Mouse (Mus musculus) forebrain, embryonic 12.5 days (tissue): ENCODE measurements around the gene Triobp. TPM values are rescaled to one million over a fixed set of nuclear protein-coding genes. Genes with fewer than 3 reads are reported as not detected.
"Not testable (repeated sequence)": the region's sequence is repeated elsewhere in the genome, so short reads cannot be mapped to it uniquely, and the experiment has no call there.

Experiments used
- ATAC-seq: fragments of 200-750 bp; cut with Nextera tagmentation; 2 replicates; pipeline ENCODE4 v1.8.0; 2017; ENCODE audit warnings: moderate TSS enrichment; ENCODE audit not compliant: low FRiP score
- H3K27ac ChIP-seq: fragments of 300-500 bp; sonication (generic); 2 replicates; pipeline ENCODE4 v1.5.1; 2016; ENCODE audit warnings: mild to moderate bottlenecking
- H3K27me3 ChIP-seq: fragments of 300-500 bp; sonication (generic); 2 replicates; pipeline ENCODE4 v1.6.1; 2016; ENCODE audit warnings: mild to moderate bottlenecking
- H3K36me3 ChIP-seq: fragments of 300-500 bp; sonication (generic); replicated peaks from 2 replicates; pipeline ENCODE4 v1.6.1; 2016; ENCODE audit warnings: mild to moderate bottlenecking
- H3K4me1 ChIP-seq: fragments of 300-500 bp; sonication (generic); 2 replicates; pipeline ENCODE4 v1.6.1; 2016
- H3K4me2 ChIP-seq: fragments of 300-500 bp; sonication (generic); 2 replicates; pipeline ENCODE4 v1.6.1; 2016; ENCODE audit warnings: mild to moderate bottlenecking, moderate library complexity
- H3K4me3 ChIP-seq: fragments of 300-500 bp; sonication (generic); replicated peaks from 2 replicates; pipeline ENCODE4 v1.5.1; 2016; ENCODE audit warnings: mild to moderate bottlenecking
- H3K9ac ChIP-seq: fragments of 300-500 bp; sonication (generic); 2 replicates; pipeline ENCODE4 v1.6.1; 2016; ENCODE audit warnings: mild to moderate bottlenecking
- H3K9me3 ChIP-seq: fragments of 300-500 bp; sonication (generic); 2 replicates; pipeline ENCODE4 v1.6.1; 2016
- WGBS: fragments of 180-500 bp; shearing (Covaris S2); methylation state at CpG from one replicate; pipeline ENCODE4 v1.1.7; 2016; 5-methylcytosine and 5-hydroxymethylcytosine counted together
- polyA plus RNA-seq: library from polyadenylated mRNA; unstranded; fragments of >200 nt; fragmentation: Nextera tagmentation; extraction: Ambion mirVana; gene quantifications from 2 replicates; pipeline ENCODE4 v1.2.1, GENCODE M21; 2016

Triobp gene
- polyA plus RNA-seq, 1 experiment from 2014 or later: 40.4 TPM

GRCm38 (mm10) chr15:78996663-78997062, 49.1 kb downstream of the Triobp start:
- Histone ChIP-seq H3K9me3 (no peaks in the 10 kb centered on the region), H3K27ac (no peak overlapping the region), H3K27me3 (no peaks in the 10 kb centered on the region), H3K36me3 (peaks cover 79% of the 10 kb centered on the region), H3K9ac (no peak overlapping the region), H3K4me2 (no peak overlapping the region), H3K4me3 (no peak overlapping the region), H3K4me1 (no peaks in the 10 kb centered on the region)
- no peak for ATAC-seq
- 81% methylated on average over 3 of the region's 3 CpGs for whole genome bisulfite sequencing

GRCm38 (mm10) chr15:78998348-78998747, 50.8 kb downstream of the Triobp start:
- Histone ChIP-seq H3K27ac (no peak overlapping the region), H3K9ac (no peak overlapping the region)
- 63% methylated on average over 8 of the region's 8 CpGs for WGBS

GRCm38 (mm10) chr15:78999586-78999985, 52.1 kb downstream of the Triobp start:
- H3K27ac ChIP-seq: no peak overlapping the region
- no peak overlapping the region for H3K9ac ChIP-seq
- no peak for ATAC-seq
- H3K27me3 ChIP-seq: no peaks in the 10 kb centered on the region
- peaks cover 77% of the 10 kb centered on the region for H3K36me3 ChIP-seq
- H3K4me3 ChIP-seq: no peak overlapping the region
- no peak overlapping the region for H3K4me2 ChIP-seq
- H3K4me1 ChIP-seq: no peaks in the 10 kb centered on the region
- H3K9me3 ChIP-seq: no peaks in the 10 kb centered on the region
- 91% methylated on average over 11 of the region's 11 CpGs for WGBS

More at GRCm38 (mm10) chr15:78998348-78998747, 50.8 kb downstream of the Triobp start:
- ATAC-seq: no peak
- H3K27me3 ChIP-seq: no peaks in the 10 kb centered on the region
- H3K4me2 ChIP-seq: no peak overlapping the region
- no peaks in the 10 kb centered on the region for H3K9me3 ChIP-seq
- no peaks in the 10 kb centered on the region for H3K4me1 ChIP-seq
- peaks cover 77% of the 10 kb centered on the region for H3K36me3 ChIP-seq
- no peak overlapping the region for H3K4me3 ChIP-seq

GRCm38 (mm10) chr15:79000357-79000791, 52.9 kb downstream of the Triobp start:
- Histone ChIP-seq H3K4me1 (no peaks in the 10 kb centered on the region), H3K4me3 (no peak overlapping the region), H3K36me3 (peaks cover 76% of the 10 kb centered on the region), H3K27me3 (no peaks in the 10 kb centered on the region), H3K4me2 (no peak overlapping the region), H3K9me3 (no peaks in the 10 kb centered on the region), H3K9ac (no peak overlapping the region), H3K27ac (no peak overlapping the region)
- ATAC-seq: no peak
- WGBS: 90% methylated on average over 7 of the region's 7 CpGs

- H3K4me3 ChIP-seq: no peak overlapping the region
- H3K9ac ChIP-seq: no peak overlapping the region
- H3K4me1 ChIP-seq: no peaks in the 10 kb centered on the region
- H3K9me3 ChIP-seq: no peaks in the 10 kb centered on the region
- no peak for ATAC-seq
- H3K4me2 ChIP-seq: no peak overlapping the region
- 94% methylated on average over 5 of the region's 5 CpGs for WGBS
- no peaks in the 10 kb centered on the region for H3K27me3 ChIP-seq
- no peak overlapping the region for H3K27ac ChIP-seq
- H3K36me3 ChIP-seq: peaks cover 78% of the 10 kb centered on the region
These were observed 54.0 kb downstream of the Triobp start for GRCm38 (mm10) chr15:79001559-79001958.

- no peak overlapping the region for H3K4me3 ChIP-seq
- ATAC-seq: no peak
- H3K36me3 ChIP-seq: peaks cover 76% of the 10 kb centered on the region
- no peak overlapping the region for H3K9ac ChIP-seq
- no peaks in the 10 kb centered on the region for H3K27me3 ChIP-seq
- 55% methylated on average over 19 of the region's 19 CpGs for WGBS
- H3K4me2 ChIP-seq: no peak overlapping the region
- H3K27ac ChIP-seq: no peak overlapping the region
- H3K4me1 ChIP-seq: no peaks in the 10 kb centered on the region
- H3K9me3 ChIP-seq: no peaks in the 10 kb centered on the region
These were observed 54.5 kb downstream of the Triobp start for GRCm38 (mm10) chr15:79002036-79002435.

- no peaks in the 10 kb centered on the region for H3K9me3 ChIP-seq
- no peak overlapping the region for H3K27ac ChIP-seq
- ATAC-seq: no peak
- no peaks in the 10 kb centered on the region for H3K4me1 ChIP-seq
- H3K4me2 ChIP-seq: no peak overlapping the region
- H3K9ac ChIP-seq: no peak overlapping the region
- peaks cover 73% of the 10 kb centered on the region for H3K36me3 ChIP-seq
- H3K27me3 ChIP-seq: no peaks in the 10 kb centered on the region
- H3K4me3 ChIP-seq: no peak overlapping the region
- 93% methylated on average over 3 of the region's 3 CpGs for WGBS
These were observed 55.6 kb downstream of the Triobp start for GRCm38 (mm10) chr15:79003079-79003478.

GRCm38 (mm10) chr15:79005581-79005980, 58.1 kb downstream of the Triobp start:
- Histone ChIP-seq H3K4me2 (no peak overlapping the region), H3K27ac (no peak overlapping the region), H3K36me3 (peaks cover 58% of the 10 kb centered on the region), H3K4me3 (no peak overlapping the region), H3K27me3 (no peaks in the 10 kb centered on the region), H3K9me3 (no peaks in the 10 kb centered on the region), H3K4me1 (no peaks in the 10 kb centered on the region), H3K9ac (no peak overlapping the region)
- WGBS: 89% methylated on average over 9 of the region's 9 CpGs
- ATAC-seq: no peak

- Histone ChIP-seq H3K4me3 (no peak overlapping the region), H3K9ac (no peak overlapping the region), H3K36me3 (peaks cover 48% of the 10 kb centered on the region), H3K27me3 (no peaks in the 10 kb centered on the region), H3K4me1 (peaks cover 2% of the 10 kb centered on the region), H3K4me2 (no peak overlapping the region), H3K9me3 (no peaks in the 10 kb centered on the region), H3K27ac (no peak overlapping the region)
- WGBS: 80% methylated on average over 3 of the region's 3 CpGs
- ATAC-seq: no peak
These were observed 59.1 kb downstream of the Triobp start for GRCm38 (mm10) chr15:79006638-79007037.

GRCm38 (mm10) chr15:79007059-79007458, 59.5 kb downstream of the Triobp start:
- Histone ChIP-seq H3K9ac (no peak overlapping the region), H3K4me1 (peaks cover 6% of the 10 kb centered on the region), H3K36me3 (peaks cover 44% of the 10 kb centered on the region), H3K4me2 (no peak overlapping the region), H3K9me3 (no peaks in the 10 kb centered on the region), H3K4me3 (no peak overlapping the region), H3K27ac (no peak overlapping the region), H3K27me3 (no peaks in the 10 kb centered on the region)
- ATAC-seq: no peak
- 93% methylated on average over 5 of the region's 5 CpGs for WGBS

GRCm38 (mm10) chr15:79007836-79008235, 60.3 kb downstream of the Triobp start:
- not testable (repeated sequence) for H3K4me2 ChIP-seq, H3K4me3 ChIP-seq, ATAC-seq, H3K4me1 ChIP-seq, H3K9me3 ChIP-seq, H3K27ac ChIP-seq, H3K9ac ChIP-seq, H3K27me3 ChIP-seq
- peaks cover 37% of the 10 kb centered on the region for H3K36me3 ChIP-seq
- 95% methylated on average over 6 of the region's 6 CpGs for WGBS

GRCm38 (mm10) chr15:79009734-79010133, 62.2 kb downstream of the Triobp start:
- ATAC-seq: no peak
- 82% methylated on average over 5 of the region's 5 CpGs for WGBS
- H3K27ac ChIP-seq: no peak overlapping the region

GRCm38 (mm10) chr15:79011550-79011949, 64.0 kb downstream of the Triobp start:
- 58% methylated on average over 10 of the region's 10 CpGs for WGBS
- peak overlapping the region; percentile 36; the same call in 1 of the 2 replicates for H3K27ac ChIP-seq
- ATAC-seq: no peak

More at GRCm38 (mm10) chr15:79009734-79010133, 62.2 kb downstream of the Triobp start:
- no peaks in the 10 kb centered on the region for H3K27me3 ChIP-seq
- no peak overlapping the region for H3K4me3 ChIP-seq
- no peaks in the 10 kb centered on the region for H3K9me3 ChIP-seq
- H3K9ac ChIP-seq: no peak overlapping the region
- H3K4me1 ChIP-seq: peaks cover 12% of the 10 kb centered on the region
- peaks cover 19% of the 10 kb centered on the region for H3K36me3 ChIP-seq
- H3K4me2 ChIP-seq: no peak overlapping the region

More at GRCm38 (mm10) chr15:79011550-79011949, 64.0 kb downstream of the Triobp start:
- Histone ChIP-seq H3K27me3 (no peaks in the 10 kb centered on the region), H3K4me3 (no peak overlapping the region), H3K4me1 (peaks cover 12% of the 10 kb centered on the region), H3K9ac (no peak overlapping the region), H3K9me3 (no peaks in the 10 kb centered on the region), H3K36me3 (peaks cover 2% of the 10 kb centered on the region; the same call in 1 of the 2 replicates), H3K4me2 (no peak overlapping the region)
